Mouse (Mus musculus) MEL (cell line): ENCODE results near the gene Wdr24.

Source experiments
- CTCF ChIP-seq, 3 experiments: IDR thresholded peaks in 2 of 3; conservative IDR thresholded peaks in 1 of 3; 2 replicates each; pipeline ENCODE4 v1.5.1; 2011 to 2012; ENCODE audit warnings: low read length in 3 of 3, low read depth in 2 of 3, mild to moderate bottlenecking in 2 of 3, improper control_type of control experiment in 1 of 3, inconsistent platforms in 1 of 3, mixed read lengths in 1 of 3, moderate library complexity in 1 of 3; ENCODE audit not compliant: control insufficient read depth in 1 of 3, insufficient read depth in 1 of 3, poor library complexity in 1 of 3, severe bottlenecking in 1 of 3
- EP300 ChIP-seq, 2 experiments: IDR thresholded peaks; 2 replicates each; pipeline ENCODE4 v1.6.1; 2011; ENCODE audit warnings: improper control_type of control experiment in 2 of 2, low read length in 2 of 2, low read depth in 1 of 2, mild to moderate bottlenecking in 1 of 2
- KAT2A ChIP-seq: conservative IDR thresholded peaks from 2 replicates; pipeline ENCODE4 v1.6.1; 2012; ENCODE audit warnings: low read depth, low read length, improper control_type of control experiment, inconsistent platforms
- MEF2A ChIP-seq: IDR thresholded peaks from 2 replicates; pipeline ENCODE4 v1.6.1; 2014; ENCODE audit warnings: low read depth, mild to moderate bottlenecking, inconsistent platforms, low read length, improper control_type of control experiment; ENCODE audit not compliant: poor library complexity, insufficient replicate concordance, severe bottlenecking; ENCODE audit errors: extremely low read depth
- MYB ChIP-seq: IDR thresholded peaks from 2 replicates; pipeline ENCODE4 v1.6.1; 2011; ENCODE audit warnings: mild to moderate bottlenecking, low read depth, low read length, improper control_type of control experiment
- POLR2A ChIP-seq, 2 experiments: IDR thresholded peaks; 2 replicates each; pipeline ENCODE4 v1.6.1; 2011 to 2012; ENCODE audit warnings: low read length in 2 of 2, mild to moderate bottlenecking in 2 of 2, control low read depth in 1 of 2, improper control_type of control experiment in 1 of 2, low read depth in 1 of 2, moderate library complexity in 1 of 2; ENCODE audit not compliant: control insufficient read depth in 1 of 2, insufficient read depth in 1 of 2, poor library complexity in 1 of 2
- TBP ChIP-seq: IDR thresholded peaks from 2 replicates; pipeline ENCODE4 v1.8.0; 2011; ENCODE audit warnings: low read depth, low read length, improper control_type of control experiment
- UBTF ChIP-seq: IDR thresholded peaks from 2 replicates; pipeline ENCODE4 v1.6.1; 2012; ENCODE audit warnings: low read depth, mild to moderate bottlenecking, inconsistent platforms, low read length, improper control_type of control experiment, moderate library complexity, borderline replicate concordance; ENCODE audit not compliant: insufficient read depth
- ZKSCAN1 ChIP-seq: IDR thresholded peaks from 2 replicates; pipeline ENCODE4 v1.6.1; 2012; ENCODE audit warnings: low read depth, mild to moderate bottlenecking, inconsistent platforms, low read length, improper control_type of control experiment, moderate library complexity

GRCm38 (mm10) chr17:25785281-25785745, 38.1 kb upstream of the Wdr24 start, which contains the start of gene Haghl:
- no peak for TF ChIP-seq UBTF
- TF ChIP-seq MEF2A = no peak
- TF ChIP-seq CTCF (IDR thresholded peaks at IDR 0.05 in 2 of 3, conservative IDR thresholded peaks at IDR 0.05 in 1 of 3; ENCODE audit: control insufficient read depth in 1 of 3, insufficient read depth in 1 of 3, low read depth in 2 of 3, low read length in 3 of 3, poor library complexity in 1 of 3, severe bottlenecking in 1 of 3) = no peak
- no peak for TF ChIP-seq EP300 (IDR thresholded peaks at IDR 0.05; ENCODE audit: low read depth in 1 of 2, low read length in 2 of 2)
- no peak for TF ChIP-seq KAT2A
- peak; percentile 50 to 86; a peak in 3 of 4 replicates for TF ChIP-seq POLR2A (IDR thresholded peaks at IDR 0.05; ENCODE audit: control insufficient read depth in 1 of 2, insufficient read depth in 1 of 2, low read depth in 1 of 2, low read length in 2 of 2, poor library complexity in 1 of 2)
- no peak for TF ChIP-seq ZKSCAN1
- peak; percentile 55; the same call in 1 of the 2 replicates for TF ChIP-seq TBP
- no peak for TF ChIP-seq MYB
